Mouse (Mus musculus): ENCODE results near the gene Kdf1. TPM values are rescaled to one million over a fixed set of nuclear protein-coding genes. Genes with fewer than 3 reads are reported as not detected.

Kdf1 gene
- total and polyA plus RNA-seq, 2 experiments from 2014 or later: 1.2 to 2.0 TPM

DNA sequence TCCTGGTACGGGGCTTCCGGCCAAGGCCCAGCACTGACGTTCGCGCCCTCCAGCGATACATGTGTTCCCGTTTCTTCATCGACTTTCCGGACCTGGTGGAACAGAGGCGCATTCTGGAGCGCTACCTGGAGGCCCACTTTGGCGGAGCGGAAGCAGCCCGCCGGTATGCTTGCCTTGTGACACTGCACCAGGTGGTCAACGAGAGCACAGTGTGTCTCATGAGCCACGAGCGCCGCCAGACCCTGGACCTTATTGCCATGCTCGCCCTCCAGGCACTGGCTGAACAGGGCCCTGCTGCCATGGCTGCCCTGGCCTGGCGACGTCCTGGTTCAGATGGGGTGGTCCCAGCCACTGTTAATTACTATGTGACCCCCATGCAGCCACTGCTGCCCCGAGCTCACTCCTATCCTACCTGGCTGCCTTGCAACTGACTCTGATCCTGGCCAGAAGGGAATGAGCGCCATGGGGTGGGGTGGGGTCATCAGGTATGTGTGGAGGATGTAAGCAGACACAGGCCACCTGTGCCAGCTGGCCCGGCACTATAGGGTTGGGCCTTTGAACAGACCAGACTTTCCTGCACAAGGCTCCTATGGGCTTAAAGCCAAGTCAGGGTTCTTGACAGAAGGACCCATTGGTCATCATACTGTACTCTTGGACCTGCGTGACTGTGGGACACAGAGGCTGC is 31.9 kb upstream of the Kdf1 start:
- Histone ChIP-seq H3K4me3 (ENCODE audit: low read depth, low read length) (no peak overlapping the region), H3K9ac (replicated peaks; ENCODE audit: low read length, poor library complexity, severe bottlenecking) (no peak overlapping the region), H3K27me3 (ENCODE audit: insufficient read depth, low read length) (peaks cover 5% of the 10 kb centered on the region; the same call in 1 of the 2 replicates), H3K36me3 (ENCODE audit: insufficient read depth, low read length) (no peaks in the 10 kb centered on the region), H3K27ac (ENCODE audit: low read depth, low read length) (no peak overlapping the region), H3K4me1 (ENCODE audit: insufficient read depth, low read length) (no peaks in the 10 kb centered on the region), H3K4me2 (ENCODE audit: low read depth, low read length, poor library complexity, severe bottlenecking) (no peak overlapping the region), H3K9me3 (ENCODE audit: low read length) (no peaks in the 10 kb centered on the region)
- ATAC-seq (ENCODE audit: low FRiP score) (no peak), DNase-seq (ENCODE audit: low spot score) (no peak)
- no peak for TF ChIP-seq CTCF (IDR thresholded peaks at IDR 0.05)
- 93% methylated on average over 26 of the region's 26 CpGs for WGBS

- ATAC-seq (ENCODE audit: low FRiP score) (no peak), DNase-seq (ENCODE audit: low spot score) (no peak)
- no peak overlapping the region for H3K27ac ChIP-seq (ENCODE audit: low read depth, low read length)
- 87% methylated on average over 20 of the region's 20 CpGs for WGBS
- H3K4me2 ChIP-seq (ENCODE audit: low read depth, low read length, poor library complexity, severe bottlenecking): no peak overlapping the region
- H3K36me3 ChIP-seq (ENCODE audit: insufficient read depth, low read length): no peaks in the 10 kb centered on the region
- no peaks in the 10 kb centered on the region for H3K4me1 ChIP-seq (ENCODE audit: insufficient read depth, low read length)
- no peak for TF ChIP-seq CTCF (IDR thresholded peaks at IDR 0.05)
- H3K9me3 ChIP-seq (ENCODE audit: low read length): no peaks in the 10 kb centered on the region
- no peaks in the 10 kb centered on the region for H3K27me3 ChIP-seq (ENCODE audit: insufficient read depth, low read length)
- H3K4me3 ChIP-seq (ENCODE audit: low read depth, low read length): no peak overlapping the region
- no peak overlapping the region for H3K9ac ChIP-seq (replicated peaks; ENCODE audit: low read length, poor library complexity, severe bottlenecking)
Measured at GRCm38 (mm10) chr4:133488619-133489392, 30.0 kb upstream of the Kdf1 start.

GRCm38 (mm10) chr4:133489489-133490245 is 29.1 kb upstream of the Kdf1 start:
- WGBS: 61% methylated on average over 4 of the region's 4 CpGs
- Histone ChIP-seq H3K4me2 (ENCODE audit: low read depth, low read length, poor library complexity, severe bottlenecking) (no peak overlapping the region), H3K4me3 (ENCODE audit: low read depth, low read length) (no peak overlapping the region), H3K36me3 (ENCODE audit: insufficient read depth, low read length) (no peaks in the 10 kb centered on the region), H3K4me1 (ENCODE audit: insufficient read depth, low read length) (0 out of 2 replicates have a peak, but pooled peaks cover 4% of the 10 kb centered on the region), H3K27ac (ENCODE audit: low read depth, low read length) (no peak overlapping the region), H3K9me3 (ENCODE audit: low read length) (no peaks in the 10 kb centered on the region), H3K27me3 (ENCODE audit: insufficient read depth, low read length) (no peaks in the 10 kb centered on the region; the same call in 1 of the 2 replicates), H3K9ac (replicated peaks; ENCODE audit: low read length, poor library complexity, severe bottlenecking) (no peak overlapping the region)
- ATAC-seq (ENCODE audit: low FRiP score): no peak
- TF ChIP-seq CTCF (IDR thresholded peaks at IDR 0.05): no peak
- no peak for DNase-seq (ENCODE audit: low spot score)

DNA sequence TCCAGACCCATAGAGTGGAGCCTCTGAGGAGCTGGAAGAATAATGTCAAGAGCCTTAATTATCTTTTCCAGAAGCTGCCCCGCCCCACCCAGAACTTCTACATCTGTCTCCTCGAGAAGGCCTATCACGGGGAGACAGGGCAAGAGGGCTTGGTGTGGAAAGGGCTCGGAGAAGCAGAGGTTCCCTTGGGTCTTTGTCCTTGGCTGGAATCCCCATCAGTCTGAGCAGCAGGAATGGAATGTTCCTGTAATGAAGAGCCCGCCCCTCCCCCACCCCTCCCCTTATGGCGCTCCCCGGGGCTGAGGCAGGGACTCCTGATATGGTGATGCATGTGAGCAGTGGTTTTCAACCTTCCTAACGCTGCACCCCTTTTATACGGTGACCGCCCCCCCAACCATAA is 27.0 kb upstream of the Kdf1 start:
- H3K9ac ChIP-seq (replicated peaks; ENCODE audit: low read length, poor library complexity, severe bottlenecking): no peak overlapping the region
- ATAC-seq (ENCODE audit: low FRiP score): no peak
- no peaks in the 10 kb centered on the region for H3K36me3 ChIP-seq (ENCODE audit: insufficient read depth, low read length)
- H3K4me3 ChIP-seq (ENCODE audit: low read depth, low read length): no peak overlapping the region
- no peaks in the 10 kb centered on the region for H3K9me3 ChIP-seq (ENCODE audit: low read length)
- 0 out of 2 replicates have a peak, but pooled peaks cover 4% of the 10 kb centered on the region for H3K4me1 ChIP-seq (ENCODE audit: insufficient read depth, low read length)
- H3K27ac ChIP-seq (ENCODE audit: low read depth, low read length): no peak overlapping the region
- H3K27me3 ChIP-seq (ENCODE audit: insufficient read depth, low read length): peaks cover 10% of the 10 kb centered on the region
- no peak overlapping the region for H3K4me2 ChIP-seq (ENCODE audit: low read depth, low read length, poor library complexity, severe bottlenecking)
- WGBS: 45% methylated on average over 10 of the region's 10 CpGs
- no peak for DNase-seq (ENCODE audit: low spot score)
- TF ChIP-seq CTCF (IDR thresholded peaks at IDR 0.05): no peak

DNA sequence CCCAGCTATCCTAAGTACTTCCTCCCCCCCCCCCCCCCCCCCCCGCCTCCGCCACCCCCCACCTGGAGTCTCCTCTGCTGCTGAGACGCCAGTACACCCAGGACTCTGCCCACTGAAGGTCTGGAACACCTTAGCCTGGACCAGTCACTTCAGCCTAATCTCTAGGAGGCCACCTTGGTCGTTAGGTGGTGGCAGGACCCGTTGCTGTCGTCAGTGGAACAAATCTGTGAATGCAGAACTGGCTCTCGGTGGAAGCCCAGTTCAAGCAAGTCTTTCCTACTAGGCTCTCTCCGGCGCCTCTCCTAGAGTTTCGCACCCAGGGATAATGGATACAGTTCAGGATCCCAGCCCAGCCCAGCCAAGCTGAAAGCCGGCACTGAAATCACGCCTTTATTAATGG is 24.9 kb upstream of the Kdf1 start:
- no peaks in the 10 kb centered on the region for H3K9me3 ChIP-seq (ENCODE audit: low read length)
- no peaks in the 10 kb centered on the region for H3K36me3 ChIP-seq (ENCODE audit: insufficient read depth, low read length)
- peak overlapping the region; percentile 24; the same call in 1 of the 2 replicates for H3K9ac ChIP-seq (replicated peaks; ENCODE audit: low read length, poor library complexity, severe bottlenecking)
- H3K4me3 ChIP-seq (ENCODE audit: low read depth, low read length): peak overlapping the region; percentile 25; the same call in 1 of the 2 replicates
- TF ChIP-seq CTCF (IDR thresholded peaks at IDR 0.05): no peak
- no peak overlapping the region for H3K27ac ChIP-seq (ENCODE audit: low read depth, low read length)
- 0 out of 2 replicates have a peak, but pooled peaks cover 4% of the 10 kb centered on the region for H3K4me1 ChIP-seq (ENCODE audit: insufficient read depth, low read length)
- H3K4me2 ChIP-seq (ENCODE audit: low read depth, low read length, poor library complexity, severe bottlenecking): peak overlapping the region; percentile 43
- WGBS: 24% methylated on average over 9 of the region's 12 CpGs
- no peak for DNase-seq (ENCODE audit: low spot score)
- peaks cover 19% of the 10 kb centered on the region for H3K27me3 ChIP-seq (ENCODE audit: insufficient read depth, low read length)
- no peak for ATAC-seq (ENCODE audit: low FRiP score)
